Mouse (Mus musculus): ENCODE measurements around the gene Tmem200a. TPM values are rescaled to one million over a fixed set of nuclear protein-coding genes. Genes with fewer than 3 reads are reported as not detected.

Gene Tmem200a
- polyA plus RNA-seq, 1 experiment from 2014 or later, result 34.3 TPM

- Histone ChIP-seq H3K4me2 (ENCODE audit: low read length) (peak overlapping the region; percentile 54), H3K27ac (ENCODE audit: low read length) (no peak overlapping the region), H3K4me3 (ENCODE audit: low read depth, low read length) (peak overlapping the region; percentile 90), H3K9ac (ENCODE audit: low read depth, low read length) (peak overlapping the region; percentile 33; the same call in 1 of the 2 replicates), H3K4me1 (ENCODE audit: control insufficient read depth, insufficient read depth, low read length) (peaks cover 14% of the 10 kb centered on the region), H3K9me3 (replicated peaks; ENCODE audit: control insufficient read depth, low read length, poor library complexity, severe bottlenecking) (no peaks in the 10 kb centered on the region), H3K27me3 (ENCODE audit: control insufficient read depth, insufficient read depth, low read depth, low read length) (no peaks in the 10 kb centered on the region), H3K36me3 (ENCODE audit: control insufficient read depth, insufficient read depth, low read length) (no peaks in the 10 kb centered on the region)
- no peak for ATAC-seq
- WGBS, result 59% methylated on average over 9 of the region's 9 CpGs
Measured at GRCm38 (mm10) chr10:26076949-26077348, 1.9 kb downstream of the Tmem200a start.

GRCm38 (mm10) chr10:26071986-26072385 lies 6.9 kb downstream of the Tmem200a start:
- no peak for ATAC-seq

GRCm38 (mm10) chr10:26063071-26063470 lies 15.8 kb downstream of the Tmem200a start:
- Histone ChIP-seq H3K27me3 (ENCODE audit: control insufficient read depth, insufficient read depth, low read depth, low read length) (no peaks in the 10 kb centered on the region), H3K9me3 (replicated peaks; ENCODE audit: control insufficient read depth, low read length, poor library complexity, severe bottlenecking) (no peaks in the 10 kb centered on the region), H3K4me2 (ENCODE audit: low read length) (no peak overlapping the region), H3K4me3 (ENCODE audit: low read depth, low read length) (no peak overlapping the region), H3K36me3 (ENCODE audit: control insufficient read depth, insufficient read depth, low read length) (peaks cover 6% of the 10 kb centered on the region; the same call in 1 of the 2 replicates), H3K4me1 (ENCODE audit: control insufficient read depth, insufficient read depth, low read length) (no peaks in the 10 kb centered on the region), H3K9ac (ENCODE audit: low read depth, low read length) (no peak overlapping the region), H3K27ac (ENCODE audit: low read length) (no peak overlapping the region)
- ATAC-seq, result no peak
- 94% methylated on average over 4 of the region's 4 CpGs for WGBS

More at GRCm38 (mm10) chr10:26071986-26072385, 6.9 kb downstream of the Tmem200a start:
- WGBS, result 78% methylated on average over 5 of the region's 5 CpGs
- peaks cover 7% of the 10 kb centered on the region; the same call in 1 of the 2 replicates for H3K36me3 ChIP-seq (ENCODE audit: control insufficient read depth, insufficient read depth, low read length)
- H3K27me3 ChIP-seq (ENCODE audit: control insufficient read depth, insufficient read depth, low read depth, low read length), result no peaks in the 10 kb centered on the region
- H3K9ac ChIP-seq (ENCODE audit: low read depth, low read length), result no peak overlapping the region
- H3K9me3 ChIP-seq (replicated peaks; ENCODE audit: control insufficient read depth, low read length, poor library complexity, severe bottlenecking), result no peaks in the 10 kb centered on the region
- H3K4me1 ChIP-seq (ENCODE audit: control insufficient read depth, insufficient read depth, low read length), result peaks cover 17% of the 10 kb centered on the region
- no peak overlapping the region for H3K27ac ChIP-seq (ENCODE audit: low read length)
- no peak overlapping the region for H3K4me3 ChIP-seq (ENCODE audit: low read depth, low read length)
- no peak overlapping the region for H3K4me2 ChIP-seq (ENCODE audit: low read length)

- ATAC-seq, result no peak
Measured at GRCm38 (mm10) chr10:26059662-26060307, 19.1 kb downstream of the Tmem200a start.

GRCm38 (mm10) chr10:26051177-26051576 lies 27.7 kb downstream of the Tmem200a start:
- no peaks in the 10 kb centered on the region for H3K9me3 ChIP-seq (replicated peaks; ENCODE audit: control insufficient read depth, low read length, poor library complexity, severe bottlenecking)
- H3K27ac ChIP-seq (ENCODE audit: low read length), result no peak overlapping the region
- no peaks in the 10 kb centered on the region for H3K36me3 ChIP-seq (ENCODE audit: control insufficient read depth, insufficient read depth, low read length)
- H3K4me2 ChIP-seq (ENCODE audit: low read length), result no peak overlapping the region
- H3K27me3 ChIP-seq (ENCODE audit: control insufficient read depth, insufficient read depth, low read depth, low read length), result no peaks in the 10 kb centered on the region
- ATAC-seq, result no peak
- peaks cover 3% of the 10 kb centered on the region; the same call in 1 of the 2 replicates for H3K4me1 ChIP-seq (ENCODE audit: control insufficient read depth, insufficient read depth, low read length)
- H3K4me3 ChIP-seq (ENCODE audit: low read depth, low read length), result no peak overlapping the region
- H3K9ac ChIP-seq (ENCODE audit: low read depth, low read length), result no peak overlapping the region
- WGBS, result 87% methylated on average over 2 of the region's 2 CpGs

More at GRCm38 (mm10) chr10:26059662-26060307, 19.1 kb downstream of the Tmem200a start:
- Histone ChIP-seq H3K9me3 (replicated peaks; ENCODE audit: control insufficient read depth, low read length, poor library complexity, severe bottlenecking) (no peaks in the 10 kb centered on the region), H3K9ac (ENCODE audit: low read depth, low read length) (no peak overlapping the region), H3K4me2 (ENCODE audit: low read length) (no peak overlapping the region), H3K27me3 (ENCODE audit: control insufficient read depth, insufficient read depth, low read depth, low read length) (no peaks in the 10 kb centered on the region), H3K4me1 (ENCODE audit: control insufficient read depth, insufficient read depth, low read length) (no peaks in the 10 kb centered on the region), H3K4me3 (ENCODE audit: low read depth, low read length) (no peak overlapping the region), H3K36me3 (ENCODE audit: control insufficient read depth, insufficient read depth, low read length) (peaks cover 4% of the 10 kb centered on the region; the same call in 1 of the 2 replicates), H3K27ac (ENCODE audit: low read length) (no peak overlapping the region)
- 79% methylated on average over 3 of the region's 3 CpGs for WGBS

- peak; percentile 25; the same call in 1 of the 2 replicates for ATAC-seq
Measured at GRCm38 (mm10) chr10:26034931-26035330, 43.9 kb downstream of the Tmem200a start.

GRCm38 (mm10) chr10:26018740-26019139 lies 60.1 kb downstream of the Tmem200a start:
- ATAC-seq, result no peak
- H3K27ac ChIP-seq (ENCODE audit: low read length), result no peak overlapping the region
- no peak overlapping the region for H3K4me3 ChIP-seq (ENCODE audit: low read depth, low read length)
- H3K9ac ChIP-seq (ENCODE audit: low read depth, low read length), result no peak overlapping the region
- no peak overlapping the region for H3K4me2 ChIP-seq (ENCODE audit: low read length)
- H3K36me3 ChIP-seq (ENCODE audit: control insufficient read depth, insufficient read depth, low read length), result no peaks in the 10 kb centered on the region
- no peaks in the 10 kb centered on the region for H3K4me1 ChIP-seq (ENCODE audit: control insufficient read depth, insufficient read depth, low read length)
- no peaks in the 10 kb centered on the region for H3K27me3 ChIP-seq (ENCODE audit: control insufficient read depth, insufficient read depth, low read depth, low read length)
- WGBS, result 75% methylated on average over 3 of the region's 3 CpGs
- no peaks in the 10 kb centered on the region for H3K9me3 ChIP-seq (replicated peaks; ENCODE audit: control insufficient read depth, low read length, poor library complexity, severe bottlenecking)

More at GRCm38 (mm10) chr10:26034931-26035330, 43.9 kb downstream of the Tmem200a start:
- no peaks in the 10 kb centered on the region for H3K36me3 ChIP-seq (ENCODE audit: control insufficient read depth, insufficient read depth, low read length)
- no peak overlapping the region for H3K4me3 ChIP-seq (ENCODE audit: low read depth, low read length)
- H3K27ac ChIP-seq (ENCODE audit: low read length), result no peak overlapping the region
- H3K4me2 ChIP-seq (ENCODE audit: low read length), result no peak overlapping the region
- 79% methylated on average over 5 of the region's 5 CpGs for WGBS
- no peaks in the 10 kb centered on the region for H3K27me3 ChIP-seq (ENCODE audit: control insufficient read depth, insufficient read depth, low read depth, low read length)
- H3K4me1 ChIP-seq (ENCODE audit: control insufficient read depth, insufficient read depth, low read length), result no peaks in the 10 kb centered on the region
- no peaks in the 10 kb centered on the region for H3K9me3 ChIP-seq (replicated peaks; ENCODE audit: control insufficient read depth, low read length, poor library complexity, severe bottlenecking)
- H3K9ac ChIP-seq (ENCODE audit: low read depth, low read length), result no peak overlapping the region

GRCm38 (mm10) chr10:26014298-26014697 lies 64.6 kb downstream of the Tmem200a start:
- H3K27me3 ChIP-seq (ENCODE audit: control insufficient read depth, insufficient read depth, low read depth, low read length), result no peaks in the 10 kb centered on the region
- H3K36me3 ChIP-seq (ENCODE audit: control insufficient read depth, insufficient read depth, low read length), result no peaks in the 10 kb centered on the region
- H3K4me3 ChIP-seq (ENCODE audit: low read depth, low read length), result no peak overlapping the region
- H3K4me1 ChIP-seq (ENCODE audit: control insufficient read depth, insufficient read depth, low read length), result no peaks in the 10 kb centered on the region
- H3K4me2 ChIP-seq (ENCODE audit: low read length), result no peak overlapping the region
- WGBS, result 71% methylated on average over 1 of the region's 1 CpGs
- H3K9me3 ChIP-seq (replicated peaks; ENCODE audit: control insufficient read depth, low read length, poor library complexity, severe bottlenecking), result no peaks in the 10 kb centered on the region
- H3K9ac ChIP-seq (ENCODE audit: low read depth, low read length), result no peak overlapping the region
- no peak overlapping the region for H3K27ac ChIP-seq (ENCODE audit: low read length)
- ATAC-seq, result no peak

- no peak overlapping the region for H3K9ac ChIP-seq (ENCODE audit: low read depth, low read length)
- no peak overlapping the region for H3K4me2 ChIP-seq (ENCODE audit: low read length)
- H3K27me3 ChIP-seq (ENCODE audit: control insufficient read depth, insufficient read depth, low read depth, low read length), result no peaks in the 10 kb centered on the region
- 69% methylated on average over 5 of the region's 5 CpGs for WGBS
- H3K4me3 ChIP-seq (ENCODE audit: low read depth, low read length), result no peak overlapping the region
- H3K4me1 ChIP-seq (ENCODE audit: control insufficient read depth, insufficient read depth, low read length), result no peaks in the 10 kb centered on the region
- no peaks in the 10 kb centered on the region for H3K36me3 ChIP-seq (ENCODE audit: control insufficient read depth, insufficient read depth, low read length)
- ATAC-seq, result no peak
- H3K9me3 ChIP-seq (replicated peaks; ENCODE audit: control insufficient read depth, low read length, poor library complexity, severe bottlenecking), result no peaks in the 10 kb centered on the region
- no peak overlapping the region for H3K27ac ChIP-seq (ENCODE audit: low read length)
Measured at GRCm38 (mm10) chr10:26008948-26009347, 69.9 kb downstream of the Tmem200a start.

All from midbrain, embryonic 16.5 days (tissue).